Mouse (Mus musculus) stomach, embryonic 16.5 days (tissue): ENCODE measurements around the gene Apoc4. TPM values are rescaled to one million over a fixed set of nuclear protein-coding genes. Genes with fewer than 3 reads are reported as not detected.

Experiments used
- ATAC-seq: fragments of 200-750 bp; cut with Nextera tagmentation; 2 replicates; pipeline ENCODE4 v1.8.0; 2017; ENCODE audit warnings: moderate number of reproducible peaks, moderate TSS enrichment; ENCODE audit not compliant: insufficient read depth, low FRiP score
- H3K27ac ChIP-seq: fragments of 300-500 bp; sonication (generic); 2 replicates; pipeline ENCODE4 v1.5.1; 2014; ENCODE audit warnings: low read length
- H3K27me3 ChIP-seq: fragments of 300-500 bp; sonication (generic); 2 replicates; pipeline ENCODE4 v1.6.1; 2014; ENCODE audit warnings: low read length, control low read depth, mixed read lengths; ENCODE audit not compliant: control insufficient read depth, insufficient read depth
- H3K36me3 ChIP-seq: fragments of 300-500 bp; sonication (generic); 2 replicates; pipeline ENCODE4 v1.6.1; 2014; ENCODE audit warnings: low read length; ENCODE audit not compliant: control insufficient read depth, insufficient read depth
- H3K4me1 ChIP-seq: fragments of 300-500 bp; sonication (generic); 2 replicates; pipeline ENCODE4 v1.6.1; 2014; ENCODE audit warnings: low read length, control low read depth, mixed read lengths; ENCODE audit not compliant: control insufficient read depth, insufficient read depth
- H3K4me2 ChIP-seq: fragments of 300-500 bp; sonication (generic); 2 replicates; pipeline ENCODE4 v1.6.1; 2014; ENCODE audit warnings: low read depth, low read length, mixed read lengths
- H3K4me3 ChIP-seq: fragments of 300-500 bp; sonication (generic); replicated peaks from 2 replicates; pipeline ENCODE4 v1.5.1; 2014; ENCODE audit warnings: mild to moderate bottlenecking, low read length
- H3K9ac ChIP-seq: fragments of 300-500 bp; sonication (generic); 2 replicates; pipeline ENCODE4 v1.6.1; 2014; ENCODE audit warnings: low read length
- H3K9me3 ChIP-seq: fragments of 300-500 bp; sonication (generic); replicated peaks from 2 replicates; pipeline ENCODE4 v1.6.1; 2016; ENCODE audit warnings: low read length, control low read depth; ENCODE audit not compliant: control insufficient read depth
- WGBS: fragments of 180-500 bp; shearing (Covaris S2); extraction: QIAGEN DNeasy Blood & Tissue Kit; methylation state at CpG from one replicate; pipeline ENCODE4 v1.1.7; 2014; 5-methylcytosine and 5-hydroxymethylcytosine counted together
- polyA plus RNA-seq: library from polyadenylated mRNA; unstranded; fragments of >200 nt; fragmentation: Nextera tagmentation; extraction: Ambion mirVana; gene quantifications from 2 replicates; pipeline ENCODE4 v1.2.1, GENCODE M21; 2015

The Apoc4 gene
- polyA plus RNA-seq, 1 experiment from 2014 or later: 16.8 TPM

DNA sequence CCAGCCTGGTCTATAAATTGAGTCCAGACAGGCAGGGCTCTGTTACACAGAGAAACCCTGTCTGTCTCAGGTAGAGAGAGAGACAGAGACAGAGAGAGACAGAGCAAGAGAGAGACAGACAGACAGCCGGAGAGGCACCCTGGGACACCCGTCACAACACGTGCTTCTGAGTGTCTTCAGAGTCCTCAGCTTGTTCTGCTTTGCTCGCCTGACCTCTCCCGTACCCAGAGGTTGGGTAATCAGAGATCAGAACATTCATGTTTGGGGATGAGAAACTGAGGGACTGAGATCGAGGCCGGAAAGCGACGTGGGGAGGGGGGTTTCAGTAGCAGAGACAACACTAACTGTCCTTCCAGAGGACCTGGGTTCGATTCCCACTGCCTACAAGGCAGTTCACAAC lies 5.5 kb downstream of the Apoc4 start:
- no peaks in the 10 kb centered on the region for H3K9me3 ChIP-seq
- WGBS: 78% methylated on average over 10 of the region's 10 CpGs
- ATAC-seq: no peak
- H3K9ac ChIP-seq: no peak overlapping the region
- H3K4me2 ChIP-seq: no peak overlapping the region
- no peak overlapping the region for H3K4me3 ChIP-seq
- H3K4me1 ChIP-seq: no peaks in the 10 kb centered on the region
- H3K36me3 ChIP-seq: no peaks in the 10 kb centered on the region
- H3K27ac ChIP-seq: no peak overlapping the region
- no peaks in the 10 kb centered on the region for H3K27me3 ChIP-seq

DNA sequence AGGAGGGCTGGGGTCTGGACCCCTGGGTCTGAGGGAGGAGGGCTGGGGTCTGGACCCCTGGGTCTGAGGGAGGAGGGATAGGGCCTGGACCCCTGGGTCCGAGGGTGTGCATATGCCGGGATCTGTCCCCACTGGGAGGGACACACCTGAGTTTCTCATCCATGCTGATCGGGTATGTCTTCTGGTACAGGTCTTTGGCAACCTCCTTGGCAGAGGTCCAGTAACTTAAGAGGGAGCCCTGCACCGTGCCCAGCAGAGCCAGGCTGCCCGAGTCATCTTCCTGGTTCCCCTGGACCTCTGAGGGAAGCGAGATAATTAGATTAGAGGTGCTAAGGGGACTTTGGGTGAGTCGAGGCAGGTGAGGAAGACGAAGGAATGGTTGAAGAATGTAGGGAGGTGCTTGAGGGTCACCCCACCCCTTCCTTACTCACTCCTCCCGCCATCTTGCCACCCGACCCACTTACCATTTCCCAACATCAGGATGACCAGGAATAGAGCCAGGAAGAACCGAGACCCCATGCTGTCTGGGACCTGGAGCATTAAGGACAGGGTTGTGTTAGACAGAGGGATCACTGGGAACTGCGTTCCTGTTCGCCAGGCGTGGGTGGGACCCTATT lies 8.1 kb downstream of the Apoc4 start:
- Histone ChIP-seq H3K9ac (no peak overlapping the region), H3K27me3 (no peaks in the 10 kb centered on the region), H3K4me2 (no peak overlapping the region), H3K4me3 (no peak overlapping the region), H3K36me3 (no peaks in the 10 kb centered on the region), H3K4me1 (peaks cover 6% of the 10 kb centered on the region), H3K27ac (no peak overlapping the region), H3K9me3 (no peaks in the 10 kb centered on the region)
- no peak for ATAC-seq
- WGBS: 56% methylated on average over 14 of the region's 14 CpGs

DNA sequence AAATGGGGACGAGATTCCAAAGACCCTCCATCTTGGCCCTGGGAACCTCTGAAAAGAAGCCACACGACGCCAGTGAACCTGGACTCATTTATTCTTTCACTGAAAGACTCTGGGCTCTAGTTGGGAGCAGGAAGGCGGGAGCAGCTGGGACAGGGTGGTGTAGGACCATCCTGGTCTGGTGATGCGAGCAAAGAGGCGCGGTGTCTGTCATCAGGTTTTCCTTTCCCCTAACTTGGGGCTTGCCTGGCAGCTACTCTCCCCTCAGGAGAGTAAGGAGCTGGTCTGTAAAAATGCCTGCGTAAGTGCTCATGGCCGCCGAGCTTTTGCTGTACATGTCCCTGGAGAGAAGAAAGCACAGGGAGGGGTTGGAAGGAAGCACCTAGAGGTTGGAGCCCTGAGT lies 9.8 kb downstream of the Apoc4 start:
- 67% methylated on average over 10 of the region's 10 CpGs for WGBS
- Histone ChIP-seq H3K36me3 (no peaks in the 10 kb centered on the region), H3K27me3 (no peaks in the 10 kb centered on the region), H3K4me1 (peaks cover 6% of the 10 kb centered on the region), H3K9me3 (no peaks in the 10 kb centered on the region), H3K4me3 (no peak overlapping the region), H3K27ac (no peak overlapping the region), H3K4me2 (no peak overlapping the region), H3K9ac (no peak overlapping the region)
- no peak for ATAC-seq

DNA sequence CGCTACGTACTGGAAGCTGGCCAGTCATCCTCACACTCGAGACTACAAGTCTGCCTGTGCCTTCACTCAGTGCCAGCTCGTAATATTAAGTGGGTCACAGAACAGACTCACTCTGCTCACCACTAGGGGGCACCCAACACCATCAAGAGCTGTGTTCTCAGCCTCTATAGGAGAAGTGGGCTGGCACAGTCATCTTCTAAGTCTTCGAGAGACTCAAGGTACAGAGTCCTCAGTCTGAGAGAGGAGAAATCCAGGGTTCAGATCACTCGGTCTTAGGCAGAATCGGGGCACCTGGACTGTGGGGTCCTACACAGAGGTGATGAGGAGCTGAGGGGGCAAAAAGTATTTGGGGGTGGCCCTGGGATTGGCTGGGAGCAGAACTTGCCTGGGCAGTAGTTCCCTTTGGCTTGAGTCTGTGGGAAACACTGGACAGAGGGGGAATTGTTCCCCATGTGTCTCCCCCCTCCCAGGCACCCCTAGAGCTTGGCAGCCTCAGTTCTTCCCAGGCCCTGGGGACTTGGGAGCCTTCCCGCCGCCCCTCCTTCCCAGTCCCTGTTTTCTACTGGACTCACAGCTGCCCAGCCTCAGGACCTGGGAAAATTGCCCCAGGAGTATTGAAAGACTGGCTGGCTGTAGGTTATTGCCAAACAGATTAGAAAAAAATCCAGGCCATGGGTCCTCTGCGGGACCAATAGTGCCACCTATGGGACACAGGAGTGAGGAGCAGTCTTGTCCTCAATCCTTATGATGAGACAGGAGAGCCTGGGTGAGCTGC lies 12.1 kb downstream of the Apoc4 start:
- peak overlapping the region; percentile 64 for H3K9ac ChIP-seq
- peak; percentile 81 for ATAC-seq
- WGBS: 4% methylated on average over 10 of the region's 10 CpGs

DNA sequence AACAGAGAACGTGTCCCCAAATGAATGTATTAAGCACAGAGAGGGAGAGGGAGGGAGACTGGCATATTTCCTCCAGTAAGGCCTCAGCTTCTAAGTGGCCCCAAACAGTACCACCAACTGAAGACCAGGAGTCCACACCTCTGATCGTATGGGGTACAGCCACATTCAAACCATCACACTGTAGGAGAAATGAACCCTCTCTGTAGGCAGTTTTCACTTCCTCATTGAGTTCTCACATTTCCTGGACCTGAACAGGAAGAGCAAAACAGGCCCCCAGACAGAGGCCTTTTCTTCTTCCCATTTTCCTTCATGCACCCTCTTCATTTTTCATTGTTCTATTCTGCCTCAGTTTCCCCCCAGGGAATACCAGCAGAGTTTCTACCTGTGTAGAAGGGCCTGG lies 13.8 kb downstream of the Apoc4 start:
- Histone ChIP-seq H3K9ac (no peak overlapping the region), H3K4me1 (peaks cover 16% of the 10 kb centered on the region), H3K36me3 (no peaks in the 10 kb centered on the region), H3K9me3 (no peaks in the 10 kb centered on the region), H3K4me2 (no peak overlapping the region), H3K4me3 (no peak overlapping the region), H3K27ac (no peak overlapping the region), H3K27me3 (no peaks in the 10 kb centered on the region)
- ATAC-seq: no peak
- 81% methylated on average over 2 of the region's 2 CpGs for WGBS

More for the DNA sequence above, 12.1 kb downstream of the Apoc4 start:
- peak overlapping the region; percentile 47 for H3K4me2 ChIP-seq
- H3K27ac ChIP-seq: peak overlapping the region; percentile 79
- H3K9me3 ChIP-seq: no peaks in the 10 kb centered on the region
- H3K27me3 ChIP-seq: no peaks in the 10 kb centered on the region
- H3K36me3 ChIP-seq: no peaks in the 10 kb centered on the region
- peaks cover 7% of the 10 kb centered on the region for H3K4me1 ChIP-seq
- peak overlapping the region; percentile 19; the same call in 1 of the 2 replicates for H3K4me3 ChIP-seq

DNA sequence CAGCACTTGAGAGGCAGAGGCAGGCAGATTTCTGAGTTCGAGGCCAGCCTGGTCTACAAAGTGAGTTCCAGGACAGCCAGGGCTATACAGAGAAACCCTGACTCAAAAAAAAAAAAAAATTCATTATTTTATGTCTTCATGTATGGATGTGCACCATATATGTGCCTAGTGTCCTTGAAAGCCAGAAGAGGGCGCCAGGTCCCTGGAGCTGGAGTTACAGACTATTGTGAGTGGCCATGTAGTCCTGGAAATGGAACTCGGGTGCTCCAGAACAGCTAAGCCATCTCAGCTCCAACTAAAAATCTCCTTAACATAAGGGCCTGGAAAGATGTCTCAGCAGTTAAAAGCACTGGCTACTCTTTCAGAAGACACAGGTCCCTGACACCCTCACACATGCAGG lies 14.5 kb downstream of the Apoc4 start:
- no peaks in the 10 kb centered on the region for H3K9me3 ChIP-seq
- no peak overlapping the region for H3K4me2 ChIP-seq
- H3K4me3 ChIP-seq: no peak overlapping the region
- no peak overlapping the region for H3K9ac ChIP-seq
- H3K36me3 ChIP-seq: no peaks in the 10 kb centered on the region
- H3K27me3 ChIP-seq: no peaks in the 10 kb centered on the region
- WGBS: 61% methylated on average over 3 of the region's 3 CpGs
- H3K4me1 ChIP-seq: peaks cover 16% of the 10 kb centered on the region
- no peak for ATAC-seq
- no peak overlapping the region for H3K27ac ChIP-seq

DNA sequence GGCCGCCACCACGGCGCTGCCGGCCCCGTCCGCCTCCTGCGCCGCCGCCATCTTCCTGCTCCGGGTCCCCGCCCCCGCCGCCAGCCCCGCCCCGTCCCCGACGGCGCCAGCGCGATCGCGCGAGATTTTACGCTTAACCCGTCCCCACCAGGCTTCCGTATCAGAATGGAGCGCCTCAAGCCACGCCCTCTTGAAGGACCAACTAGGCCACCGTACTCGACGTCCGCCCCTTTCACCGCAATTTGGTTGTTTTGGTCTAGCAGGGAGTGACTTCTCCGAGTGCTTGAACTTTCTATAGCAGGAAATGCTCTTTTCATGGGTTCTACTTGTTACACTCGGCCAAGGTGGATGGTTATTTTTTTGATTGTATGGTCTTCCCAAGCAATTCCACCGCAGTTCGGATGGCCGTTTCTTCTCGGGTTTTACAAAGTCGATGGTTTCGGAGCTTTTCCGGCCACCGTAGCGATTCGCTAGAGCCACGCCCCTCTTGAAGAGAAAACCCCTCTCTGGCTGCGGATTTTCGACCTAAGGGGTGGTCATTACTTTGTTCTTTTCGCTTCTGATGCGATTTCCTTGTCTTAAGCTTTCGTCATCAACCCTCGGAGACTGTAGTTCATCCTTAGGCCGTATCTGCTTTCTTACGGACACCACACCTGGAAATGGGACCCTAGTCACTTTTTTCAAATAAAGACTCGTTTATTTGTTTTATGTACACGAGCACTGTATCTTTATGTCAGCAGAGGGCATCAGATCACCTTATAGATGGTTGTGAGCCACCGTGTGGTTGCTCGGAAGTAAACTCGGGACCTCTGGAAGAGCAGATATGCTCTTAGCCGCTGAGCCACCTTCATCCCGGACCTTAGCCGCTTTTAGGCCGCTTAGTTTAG lies 16.1 kb downstream of the Apoc4 start, which contains the start of gene Clptm1:
TSS of gene Clptm1 (minus strand) at position 79 of the 887 bp plus-strand sequence.
- ATAC-seq: peak; percentile 89
- WGBS: under 1% methylated on average over 61 of the region's 63 CpGs

DNA sequence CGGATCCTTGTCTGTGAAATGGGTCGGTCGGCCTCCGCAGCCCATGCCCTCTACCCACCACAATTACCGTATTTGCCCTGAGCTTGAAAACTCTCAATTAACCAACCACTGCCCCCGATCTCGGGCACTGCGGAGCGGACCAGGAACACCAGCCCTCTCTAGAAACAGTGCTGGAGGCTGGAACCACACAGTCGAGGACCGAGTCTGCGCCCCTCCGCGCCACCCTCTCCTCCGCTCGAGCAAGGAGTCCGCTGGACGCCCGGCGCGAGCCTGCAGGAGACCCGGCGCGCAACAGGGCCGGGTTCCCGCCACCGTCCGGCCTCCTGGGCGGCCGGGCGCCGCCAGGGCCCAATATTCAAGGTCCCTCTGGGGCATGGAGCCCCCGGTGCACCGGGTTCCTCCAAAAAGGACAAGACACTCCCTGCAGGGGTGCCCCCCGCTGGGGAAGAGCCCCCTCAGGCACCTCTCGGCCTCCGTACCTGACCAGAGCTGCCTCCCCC lies 16.8 kb downstream of the Apoc4 start:
- no peaks in the 10 kb centered on the region for H3K27me3 ChIP-seq
- no peaks in the 10 kb centered on the region for H3K9me3 ChIP-seq
- peak overlapping the region; percentile 91 for H3K9ac ChIP-seq
- H3K36me3 ChIP-seq: no peaks in the 10 kb centered on the region
- peak overlapping the region; percentile 39; the same call in 1 of the 2 replicates for H3K27ac ChIP-seq
- peak overlapping the region; percentile 99 for H3K4me3 ChIP-seq
- ATAC-seq: peak; percentile 27
- peaks cover 16% of the 10 kb centered on the region for H3K4me1 ChIP-seq
- H3K4me2 ChIP-seq: peak overlapping the region; percentile 81
- WGBS: under 1% methylated on average over 37 of the region's 37 CpGs

More for the DNA sequence above, 16.1 kb downstream of the Apoc4 start, which contains the start of gene Clptm1:
- Histone ChIP-seq H3K27me3 (no peaks in the 10 kb centered on the region), H3K4me1 (peaks cover 16% of the 10 kb centered on the region), H3K4me3 (peak within 1 kb of the TSS; percentile 99), H3K9me3 (no peaks in the 10 kb centered on the region), H3K36me3 (no peaks in the 10 kb centered on the region), H3K27ac (peak within 1 kb of the TSS; percentile 97), H3K9ac (peak within 1 kb of the TSS; percentile 91), H3K4me2 (peak within 1 kb of the TSS; percentile 81)
